Mouse (Mus musculus) E14TG2a.4 (cell line): ENCODE measurements around the gene Rab35.

Experiments
- CTCF ChIP-seq: conservative IDR thresholded peaks from 2 replicates; pipeline ENCODE4 v1.5.1; 2014; ENCODE audit warnings: low read length
- POU5F1 ChIP-seq: IDR thresholded peaks from 2 replicates; pipeline ENCODE4 v1.6.1; 2014; ENCODE audit warnings: low read length, borderline replicate concordance

DNA sequence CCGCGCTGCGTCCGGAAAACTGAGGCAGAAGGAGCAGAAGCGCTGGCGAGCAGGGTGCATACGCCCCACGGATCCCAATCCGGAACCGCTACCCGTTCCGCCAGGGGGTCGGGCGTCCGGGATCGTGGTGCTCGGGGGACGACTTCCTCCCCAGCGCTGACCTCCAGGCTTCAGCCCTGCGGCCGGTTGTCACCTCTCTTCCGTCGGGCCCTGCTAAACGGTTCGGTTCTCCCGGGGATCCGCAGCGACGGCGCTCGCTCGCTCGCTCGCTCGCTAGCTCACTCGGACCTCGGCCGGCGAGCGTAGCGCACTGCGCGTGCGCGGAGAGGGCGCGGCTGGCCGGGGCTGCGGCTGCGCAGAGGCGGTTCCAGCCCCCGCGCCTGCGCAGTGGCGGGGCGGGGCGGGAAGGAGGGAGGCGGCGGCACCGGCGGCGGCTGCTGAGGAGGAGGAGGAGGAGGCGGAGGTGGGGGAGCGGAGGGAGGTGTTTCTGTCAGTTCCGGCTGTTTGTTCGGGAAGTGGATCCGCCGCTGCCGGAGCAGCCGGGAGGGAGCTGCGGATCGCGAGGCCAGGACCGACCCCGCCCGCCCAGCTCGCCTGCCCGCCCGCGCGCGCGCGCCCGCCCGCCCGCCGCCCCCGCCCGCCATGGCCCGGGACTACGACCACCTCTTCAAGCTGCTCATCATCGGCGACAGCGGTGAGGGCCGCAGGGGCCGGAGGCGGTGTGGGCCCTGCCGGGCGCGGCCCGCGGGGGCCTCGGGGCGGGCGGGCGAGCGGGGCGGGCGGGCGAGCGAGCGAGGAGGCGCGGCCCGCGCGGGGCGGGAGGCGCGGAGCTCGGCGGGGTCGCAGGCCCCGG is at the start of gene Rab35:
- TF ChIP-seq CTCF (no peak), POU5F1 (no peak)
